Mouse (Mus musculus) CH12.LX (cell line): ENCODE measurements at regions not wholly inside any gene's neighbourhood (a gene's known extent, or its start where the extent isn't known, plus 50 kb on each side); places are given as distances from the start of the nearest gene placed in this dataset.

Source experiments
- DNase-seq: peaks from one replicate; pipeline ENCODE4 v3.0.0-alpha.2; 2013; ENCODE audit errors: extremely low read depth
- H3K27ac ChIP-seq: 2 replicates; pipeline ENCODE4 v1.5.1; 2012; ENCODE audit warnings: low read depth, mild to moderate bottlenecking, control low read depth, moderate library complexity; ENCODE audit not compliant: insufficient read depth
- H3K27me3 ChIP-seq: replicated peaks from 2 replicates; pipeline ENCODE3; 2012; ENCODE audit warnings: inconsistent platforms
- H3K36me3 ChIP-seq, 2 experiments: replicated peaks in 1 of 2; 2 replicates each; pipeline versions ENCODE3 to v1.6.1; 2012; ENCODE audit warnings: inconsistent platforms in 1 of 2, low read length in 1 of 2, mild to moderate bottlenecking in 1 of 2, mixed read lengths in 1 of 2, moderate library complexity in 1 of 2; ENCODE audit not compliant: control insufficient read depth in 1 of 2, insufficient read depth in 1 of 2
- H3K4me1 ChIP-seq, 2 experiments: 2 replicates each; pipeline ENCODE4 v1.6.1; 2012; ENCODE audit warnings: inconsistent platforms in 1 of 2, moderate library complexity in 1 of 2; ENCODE audit not compliant: insufficient read depth in 2 of 2, control insufficient read depth in 1 of 2
- H3K4me2 ChIP-seq: 2 replicates; pipeline ENCODE4 v1.6.1; 2012; ENCODE audit warnings: low read depth, mild to moderate bottlenecking, control low read depth; ENCODE audit not compliant: poor library complexity, insufficient read depth, severe bottlenecking
- H3K4me3 ChIP-seq, 3 experiments: fragments of 150-350 bp in 1 of 3; sonication (generic) in 1 of 3; replicated peaks in 1 of 3; 2 replicates each; pipeline versions ENCODE3 to v1.5.1; 2011 to 2012; ENCODE audit warnings: low read depth in 2 of 3, low read length in 2 of 3, mild to moderate bottlenecking in 2 of 3, moderate library complexity in 2 of 3, control low read depth in 1 of 3, improper control_type of control experiment in 1 of 3, inconsistent platforms in 1 of 3, mixed read lengths in 1 of 3; ENCODE audit not compliant: poor library complexity in 1 of 3
- H3K79me2 ChIP-seq: replicated peaks from 2 replicates; pipeline ENCODE4 v1.6.1; 2012; ENCODE audit warnings: mild to moderate bottlenecking, moderate library complexity; ENCODE audit not compliant: control insufficient read depth, poor library complexity, insufficient read depth, severe bottlenecking; ENCODE audit errors: extremely low read depth
- H3K9ac ChIP-seq: 2 replicates; pipeline ENCODE4 v1.6.1; 2012; ENCODE audit warnings: low read depth, mild to moderate bottlenecking, control low read depth, moderate library complexity; ENCODE audit not compliant: insufficient read depth
- H3K9me3 ChIP-seq: replicated peaks from 2 replicates; pipeline ENCODE3; 2012; ENCODE audit warnings: low read length, inconsistent platforms, mixed read lengths
- BHLHE40 ChIP-seq: IDR thresholded peaks from 2 replicates; pipeline ENCODE4 v1.6.1; 2011; ENCODE audit warnings: mild to moderate bottlenecking, low read depth, low read length, improper control_type of control experiment
- CHD2 ChIP-seq: IDR thresholded peaks from 2 replicates; pipeline ENCODE4 v1.6.1; 2011; ENCODE audit warnings: low read length, improper control_type of control experiment
- E2F4 ChIP-seq: IDR thresholded peaks from 2 replicates; pipeline ENCODE4 v1.6.1; 2011; ENCODE audit warnings: low read depth, low read length, improper control_type of control experiment; ENCODE audit not compliant: insufficient replicate concordance
- EP300 ChIP-seq: IDR thresholded peaks from 2 replicates; pipeline ENCODE4 v1.6.1; 2011; ENCODE audit warnings: low read length, improper control_type of control experiment
- ETS1 ChIP-seq: conservative IDR thresholded peaks from 2 replicates; pipeline ENCODE4 v1.6.1; 2012; ENCODE audit warnings: low read depth, mild to moderate bottlenecking, inconsistent platforms, low read length, improper control_type of control experiment, moderate library complexity
- GABPA ChIP-seq: IDR thresholded peaks from 2 replicates; pipeline ENCODE4 v1.6.1; 2012; ENCODE audit warnings: low read depth, low read length, improper control_type of control experiment, inconsistent platforms; ENCODE audit not compliant: insufficient replicate concordance
- HCFC1 ChIP-seq: IDR thresholded peaks from 2 replicates; pipeline ENCODE4 v1.6.1; 2012; ENCODE audit warnings: low read depth, mild to moderate bottlenecking, inconsistent platforms, low read length, improper control_type of control experiment
- IRF4 ChIP-seq: IDR thresholded peaks from 2 replicates; pipeline ENCODE4 v1.6.1; 2014; ENCODE audit warnings: low read depth, mild to moderate bottlenecking, inconsistent platforms, low read length, improper control_type of control experiment
- JUN ChIP-seq: IDR thresholded peaks from 2 replicates; pipeline ENCODE4 v1.6.1; 2011; ENCODE audit warnings: low read depth, mild to moderate bottlenecking, low read length, improper control_type of control experiment, moderate library complexity; ENCODE audit not compliant: insufficient read depth
- JUND ChIP-seq: conservative IDR thresholded peaks from 2 replicates; pipeline ENCODE4 v1.6.1; 2011; ENCODE audit warnings: low read depth, low read length, improper control_type of control experiment
- KAT2A ChIP-seq: IDR thresholded peaks from 2 replicates; pipeline ENCODE4 v1.6.1; 2012; ENCODE audit warnings: low read length, improper control_type of control experiment, inconsistent platforms; ENCODE audit not compliant: insufficient replicate concordance
- MAX ChIP-seq: IDR thresholded peaks from 2 replicates; pipeline ENCODE4 v1.6.1; 2011; ENCODE audit warnings: low read length, improper control_type of control experiment
- MAZ ChIP-seq: IDR thresholded peaks from 2 replicates; pipeline ENCODE4 v1.6.1; 2012; ENCODE audit warnings: low read depth, mild to moderate bottlenecking, inconsistent platforms, low read length, improper control_type of control experiment, moderate library complexity
- MXI1 ChIP-seq: IDR thresholded peaks from 2 replicates; pipeline ENCODE4 v1.6.1; 2011; ENCODE audit warnings: mild to moderate bottlenecking, low read depth, low read length, improper control_type of control experiment
- MYC ChIP-seq: IDR thresholded peaks from 2 replicates; pipeline ENCODE4 v1.6.1; 2011; ENCODE audit warnings: low read depth, mild to moderate bottlenecking, improper control_type of control experiment, low read length
- NRF1 ChIP-seq: IDR thresholded peaks from 2 replicates; pipeline ENCODE4 v1.6.1; 2014; ENCODE audit warnings: low read depth, mild to moderate bottlenecking, inconsistent platforms, low read length, improper control_type of control experiment, moderate library complexity
- PAX5 ChIP-seq: IDR thresholded peaks from 2 replicates; pipeline ENCODE4 v1.6.1; 2012; ENCODE audit warnings: low read length, inconsistent platforms, mixed read lengths
- RAD21 ChIP-seq: IDR thresholded peaks from 2 replicates; pipeline ENCODE4 v1.6.1; 2011; ENCODE audit warnings: low read depth, mild to moderate bottlenecking, low read length, improper control_type of control experiment, moderate library complexity
- SMC3 ChIP-seq: IDR thresholded peaks from 2 replicates; pipeline ENCODE4 v1.6.1; 2011; ENCODE audit warnings: low read depth, low read length, improper control_type of control experiment
- TBP ChIP-seq: conservative IDR thresholded peaks from 2 replicates; pipeline ENCODE4 v1.6.1; 2011; ENCODE audit warnings: low read depth, low read length, improper control_type of control experiment
- UBTF ChIP-seq: IDR thresholded peaks from 2 replicates; pipeline ENCODE4 v1.6.1; 2012; ENCODE audit warnings: low read depth, mild to moderate bottlenecking, inconsistent platforms, low read length, improper control_type of control experiment, moderate library complexity
- USF2 ChIP-seq: conservative IDR thresholded peaks from 2 replicates; pipeline ENCODE4 v1.6.1; 2011; ENCODE audit warnings: low read depth, low read length, improper control_type of control experiment
- ZC3H11A ChIP-seq: IDR thresholded peaks from 2 replicates; pipeline ENCODE4 v1.6.1; 2012; ENCODE audit warnings: low read depth, mild to moderate bottlenecking, inconsistent platforms, low read length, improper control_type of control experiment
- ZKSCAN1 ChIP-seq: IDR thresholded peaks from 2 replicates; pipeline ENCODE4 v1.6.1; 2012; ENCODE audit warnings: low read depth, inconsistent platforms, low read length, improper control_type of control experiment, borderline replicate concordance
- ZNF384 ChIP-seq: IDR thresholded peaks from 2 replicates; pipeline ENCODE4 v1.6.1; 2012; ENCODE audit warnings: low read depth, low read length, improper control_type of control experiment, inconsistent platforms
- dilution Hi-C: fragments of 300-500 bp; cut with MboI; formaldehyde crosslinking; loops from 2 replicates; pipeline ENCODE4 v1.14.3; 2020; ENCODE audit warnings: low sequenced_read_pairs; ENCODE audit not compliant: extremely low pct_unique_long_range_greater_than_20kb, extremely low pct_ligation_motif_present
- in situ Hi-C: fragments of 300-500 bp; cut with MboI; formaldehyde crosslinking; loops from 3 replicates; pipeline ENCODE4 v1.14.3; 2019; ENCODE audit warnings: low sequenced_read_pairs, low pct_ligation_motif_present, low pct_unique_long_range_greater_than_20kb, mixed read lengths

DNA sequence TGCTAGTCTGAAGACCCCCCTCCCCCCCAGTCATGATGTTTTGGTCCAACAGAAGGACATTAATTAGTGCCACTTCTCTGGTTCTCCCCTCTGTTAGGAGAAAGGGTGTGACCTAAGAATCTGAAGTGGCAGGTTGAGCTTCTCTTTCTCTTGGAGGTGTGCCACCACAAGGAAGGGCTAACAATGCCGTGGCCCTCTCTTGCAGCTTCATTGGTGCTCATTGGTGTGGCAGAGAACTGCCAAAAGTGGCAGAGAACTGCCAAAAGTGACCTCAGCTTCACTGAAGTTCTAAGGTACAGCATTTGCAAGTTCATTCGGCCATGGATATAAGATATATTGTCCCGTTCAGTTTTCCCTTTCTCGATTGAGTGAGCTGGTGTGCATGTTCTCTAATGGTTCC is 123.7 kb downstream of the Csl start:
- Histone ChIP-seq H3K4me3 (no peak overlapping the region), H3K79me2 (no peaks in the 10 kb centered on the region), H3K4me2 (no peak overlapping the region), H3K27ac (no peak overlapping the region), H3K4me1 (peaks cover 0 to 10% of the 10 kb centered on the region in 2 experiments; a peak in 2 of 4 replicates), H3K9ac (no peak overlapping the region), H3K27me3 (no peaks in the 10 kb centered on the region), H3K9me3 (no peaks in the 10 kb centered on the region), H3K36me3 (no peaks in the 10 kb centered on the region)
- TF ChIP-seq UBTF = no peak
- no peak for TF ChIP-seq USF2
- TF ChIP-seq E2F4 = no peak
- TF ChIP-seq PAX5 = no peak
- TF ChIP-seq EP300 = no peak
- no peak for TF ChIP-seq JUN
- no peak for TF ChIP-seq BHLHE40
- no peak for TF ChIP-seq ZNF384
- TF ChIP-seq GABPA = no peak
- no peak for TF ChIP-seq ZKSCAN1
- TF ChIP-seq MYC = no peak
- no peak for TF ChIP-seq MAZ
- no peak for TF ChIP-seq ETS1
- no peak for TF ChIP-seq CHD2
- TF ChIP-seq RAD21 = no peak
- no peak for TF ChIP-seq SMC3
- dilution Hi-C loops (no loop called here), in situ Hi-C loops (no loop called here)
- DNase-seq = no peak

DNA sequence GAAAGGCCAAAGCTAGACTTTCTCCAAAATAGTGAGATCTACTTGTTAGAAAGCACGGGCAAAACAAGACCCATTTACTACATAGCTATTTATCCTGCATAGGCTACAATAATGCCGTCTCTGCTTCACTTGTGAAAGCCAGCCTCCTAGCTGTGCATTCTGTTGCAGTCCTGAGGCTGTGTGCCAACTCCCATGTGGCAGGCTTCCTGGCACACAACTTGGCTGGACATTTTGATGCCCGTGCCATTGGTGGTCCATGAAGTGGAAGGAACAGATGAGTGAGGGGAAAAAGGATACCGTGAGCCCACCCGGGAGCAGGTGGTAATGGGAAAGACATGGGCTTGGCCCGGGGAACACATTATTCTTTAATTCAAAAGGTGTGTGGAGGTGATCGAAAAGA is 120.4 kb downstream of the Csl start:
- in situ Hi-C loops = no loop called here
- Histone ChIP-seq H3K27ac (no peak overlapping the region), H3K79me2 (no peaks in the 10 kb centered on the region), H3K4me3 (no peak overlapping the region), H3K9me3 (no peaks in the 10 kb centered on the region), H3K36me3 (no peaks in the 10 kb centered on the region), H3K27me3 (no peaks in the 10 kb centered on the region), H3K4me2 (no peak overlapping the region), H3K9ac (no peak overlapping the region), H3K4me1 (no peaks in the 10 kb centered on the region)
- DNase-seq = no peak
- TF ChIP-seq NRF1 = no peak
- TF ChIP-seq E2F4 = no peak
- TF ChIP-seq ZC3H11A = no peak
- TF ChIP-seq TBP = no peak
- TF ChIP-seq MAZ = no peak
- no peak for TF ChIP-seq KAT2A
- no peak for TF ChIP-seq ZNF384
- no peak for TF ChIP-seq GABPA
- no peak for TF ChIP-seq MXI1
- TF ChIP-seq IRF4 = no peak
- no peak for TF ChIP-seq HCFC1
- no peak for TF ChIP-seq JUN
- no peak for TF ChIP-seq BHLHE40
- TF ChIP-seq MAX = no peak
- no peak for TF ChIP-seq JUND
- dilution Hi-C loops = no loop called here
